Mouse (Mus musculus) CH12F3 (cell line): ENCODE results near the gene Islr2.

Source experiments
- in situ Hi-C: fragments of 300-500 bp; cut with MboI; formaldehyde crosslinking; loops from 2 replicates; pipeline ENCODE4 v1.14.3; 2020; ENCODE audit warnings: low sequenced_read_pairs

The Islr2 gene

DNA sequence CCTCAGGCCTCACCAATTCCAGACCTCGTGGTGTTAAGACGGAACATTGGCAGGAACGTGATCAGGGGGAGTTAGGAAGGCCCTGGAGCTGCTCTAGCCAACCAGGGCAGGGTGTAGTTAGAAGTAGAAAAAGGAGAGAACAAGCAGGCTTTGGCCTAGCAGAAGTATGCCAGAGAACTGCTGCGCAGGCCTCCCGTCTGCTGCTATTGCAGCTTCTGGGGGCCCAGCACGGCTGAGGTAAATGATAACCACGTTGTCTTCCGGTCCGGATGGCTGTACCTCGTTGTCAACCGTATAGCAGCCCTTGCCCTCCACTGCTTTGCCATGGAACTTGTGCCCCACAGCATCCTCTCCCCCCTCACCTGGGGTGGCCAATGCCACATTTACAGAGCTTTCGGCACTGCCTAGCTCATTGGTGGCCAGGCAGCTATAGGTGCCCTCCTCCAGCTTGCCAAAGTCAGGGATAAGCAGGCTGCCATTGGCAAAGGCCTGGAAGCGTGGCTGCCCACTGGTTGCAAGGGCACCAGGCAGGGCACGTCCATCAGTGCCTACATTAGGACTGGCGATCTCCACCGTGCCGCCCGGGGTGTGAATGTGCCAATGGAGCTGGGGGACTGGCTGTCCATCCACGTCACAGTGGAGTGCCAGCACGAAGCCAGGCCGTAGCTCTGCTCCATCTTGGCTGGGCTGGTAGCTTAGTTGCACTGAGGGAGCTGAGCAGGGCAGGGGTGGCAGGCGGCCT, 47.1 kb downstream of the Islr2 start:
- in situ Hi-C loops, result no loop called here

DNA sequence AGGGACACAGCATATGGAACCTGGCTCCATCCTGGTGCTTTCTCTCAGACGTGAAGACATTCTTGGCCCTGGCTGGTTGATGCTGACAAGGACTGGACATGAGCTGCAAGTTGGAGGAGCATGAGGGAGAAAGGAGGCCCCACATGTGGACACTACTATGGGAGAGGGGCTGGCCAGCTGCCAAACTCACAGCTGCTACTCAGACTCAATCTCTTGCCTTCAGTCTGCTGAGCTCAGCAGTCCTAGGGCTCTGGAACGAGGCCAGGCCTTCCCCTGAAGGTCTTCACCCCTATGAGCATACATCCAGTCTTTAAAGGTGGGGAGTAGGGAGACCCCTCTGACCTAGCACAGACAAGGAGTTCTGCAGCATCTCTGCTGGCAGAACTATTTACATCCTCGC, 48.8 kb downstream of the Islr2 start:
- in situ Hi-C loops, result no loop called here

DNA sequence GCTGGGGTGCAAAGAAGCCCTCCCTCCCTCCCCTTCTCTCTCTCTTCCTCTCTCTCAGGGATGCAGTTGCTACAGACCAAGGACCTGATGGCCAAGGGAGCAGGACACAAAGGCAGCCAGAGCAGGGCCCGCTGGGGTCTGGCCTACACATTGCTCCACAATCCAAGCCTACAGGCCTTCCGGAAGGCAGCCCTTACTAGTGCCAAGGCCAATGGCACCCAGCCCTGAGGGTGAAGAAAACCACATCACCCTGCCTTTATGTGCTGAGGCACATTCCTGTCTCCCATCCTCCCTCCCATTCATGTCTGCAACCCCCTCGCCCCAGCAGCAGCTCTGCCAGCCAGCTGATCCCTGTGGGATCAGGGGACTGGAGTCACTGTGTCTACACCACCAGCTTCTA, 51.0 kb downstream of the Islr2 start:
- in situ Hi-C loops, result no loop called here

DNA sequence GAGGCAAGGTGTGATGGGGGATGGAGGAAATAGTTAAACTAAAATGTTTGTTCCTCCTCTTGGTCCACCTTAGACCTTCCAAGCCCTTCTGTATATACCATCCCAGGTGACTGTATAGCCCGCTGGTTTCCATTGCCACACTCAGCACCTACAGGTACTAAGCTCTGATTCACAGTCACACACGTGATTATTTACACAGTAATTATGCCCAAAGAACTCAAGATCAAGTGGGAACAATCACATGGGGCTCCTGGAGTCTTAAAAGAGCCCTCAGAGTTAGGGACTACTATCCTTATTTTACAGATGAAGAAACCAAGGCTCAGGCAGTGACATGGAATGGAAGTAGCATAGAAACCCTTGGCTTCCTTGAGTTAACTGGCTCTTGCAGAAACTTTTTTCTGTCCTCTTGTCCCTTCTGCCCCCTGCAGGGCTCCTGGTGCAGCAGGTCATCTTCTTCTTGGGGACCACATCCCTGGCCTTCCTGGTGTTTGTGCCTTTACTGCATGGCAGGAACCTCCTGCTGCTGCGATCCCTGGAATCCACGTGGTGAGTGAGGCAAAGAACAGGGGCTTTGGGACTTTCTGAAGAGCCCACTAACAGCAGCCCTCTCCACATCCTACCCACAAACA, 53.3 kb downstream of the Islr2 start:
- in situ Hi-C loops, result no loop called here

DNA sequence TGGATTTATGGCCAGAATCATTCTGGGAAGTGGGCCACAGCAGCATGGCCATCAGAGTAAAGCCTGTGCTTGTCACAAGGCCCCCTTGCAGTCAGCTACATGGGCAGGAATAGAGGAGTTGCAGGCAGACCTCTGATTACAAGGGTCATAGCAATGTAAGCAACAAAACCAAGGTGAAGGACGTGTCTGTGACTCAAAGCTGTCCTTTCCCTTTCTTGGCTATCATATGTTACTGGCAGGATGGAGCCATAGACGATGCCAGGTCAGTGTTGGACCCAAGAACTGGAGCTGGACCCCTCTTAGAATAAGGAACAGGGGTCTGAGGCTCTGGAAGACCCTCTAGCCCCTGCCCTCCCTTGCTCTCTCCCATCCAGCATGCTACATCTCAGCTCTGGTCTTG, 55.3 kb downstream of the Islr2 start:
- in situ Hi-C loops, result no loop called here
